Mouse (Mus musculus) gastrocnemius, adult 18-20 months (tissue): Measurements from ENCODE around the gene Zpbp. TPM values are rescaled to one million over a fixed set of nuclear protein-coding genes. Genes with fewer than 3 reads are reported as not detected.

Experiments used
- DNase-seq: peaks from one replicate; pipeline ENCODE4 v3.0.0; 2021; ENCODE audit warnings: low spot score
- long read RNA-seq, 2 experiments: library from polyadenylated mRNA; stranded (forward); transcript quantifications; one replicate each; pipeline ENCODE4 v2.0.0; 2021
- total RNA-seq, 2 experiments: library from RNA; stranded (reverse); gene quantifications; 2 replicates each; pipeline ENCODE4 v1.2.3; 2021

Gene Zpbp
- total RNA-seq: under 1 TPM; 0.05 to 0.09 TPM
- long read RNA-seq, experiment 1, partial matches to known transcripts: 0 of 2 reads
- long read RNA-seq, experiment 1, other reads (novel, unspliced or antisense): 2 of 2 reads
- long read RNA-seq, experiment 2, partial matches to known transcripts: 0 of 1 reads
- long read RNA-seq, experiment 2, other reads (novel, unspliced or antisense): 1 of 1 reads

DNA sequence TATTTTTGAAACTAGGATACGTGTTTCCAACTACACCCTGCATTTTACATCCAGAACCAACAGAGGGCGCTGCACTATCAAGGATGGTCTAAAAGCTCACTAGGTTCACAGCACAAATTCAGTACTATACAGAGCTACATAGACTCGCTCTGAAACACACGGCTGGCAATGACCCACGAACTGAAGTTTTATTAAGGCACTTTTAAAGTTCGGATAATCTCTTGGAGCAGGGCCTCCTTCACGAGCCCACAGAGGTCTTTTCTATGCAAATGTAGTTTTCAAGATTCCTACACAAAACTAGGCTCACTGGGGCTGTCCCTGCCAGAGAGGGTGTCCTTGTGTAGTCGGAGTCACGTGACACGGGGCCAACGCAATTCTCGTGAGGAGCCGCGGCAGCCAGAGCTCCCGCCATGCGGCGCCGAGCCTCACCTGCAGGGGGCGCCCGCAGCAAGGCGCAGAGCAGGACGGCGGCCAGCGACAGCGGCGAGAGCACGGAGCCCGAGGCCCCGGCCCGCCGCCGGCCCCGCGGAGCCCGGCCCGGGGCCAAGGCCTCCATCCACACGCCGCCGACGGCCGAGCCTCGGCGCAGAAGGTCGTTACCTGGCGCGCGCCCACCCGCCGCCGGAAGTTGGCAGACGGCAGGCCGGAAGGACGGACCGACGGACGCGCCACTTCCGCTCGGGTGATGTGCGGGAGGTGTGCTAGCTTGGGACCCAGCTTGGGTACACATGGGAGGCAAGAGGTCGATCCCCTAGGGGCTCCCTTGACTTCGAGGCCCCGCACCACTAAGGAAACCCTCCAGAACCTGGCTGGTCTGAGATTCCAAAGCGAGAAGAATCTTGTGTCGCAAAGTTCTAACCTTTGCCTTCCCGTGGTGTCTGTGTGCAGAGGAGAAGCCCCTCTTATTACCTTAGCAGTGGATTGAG lies at the start of gene Zpbp, which contains the start of gene Spata48:
TSS of gene Zpbp (minus strand) at position 774 of the 926 bp plus-strand sequence.
TSS of gene Spata48 (plus strand) at position 460 of the 926 bp plus-strand sequence.
- peak; percentile 74 for DNase-seq

DNA sequence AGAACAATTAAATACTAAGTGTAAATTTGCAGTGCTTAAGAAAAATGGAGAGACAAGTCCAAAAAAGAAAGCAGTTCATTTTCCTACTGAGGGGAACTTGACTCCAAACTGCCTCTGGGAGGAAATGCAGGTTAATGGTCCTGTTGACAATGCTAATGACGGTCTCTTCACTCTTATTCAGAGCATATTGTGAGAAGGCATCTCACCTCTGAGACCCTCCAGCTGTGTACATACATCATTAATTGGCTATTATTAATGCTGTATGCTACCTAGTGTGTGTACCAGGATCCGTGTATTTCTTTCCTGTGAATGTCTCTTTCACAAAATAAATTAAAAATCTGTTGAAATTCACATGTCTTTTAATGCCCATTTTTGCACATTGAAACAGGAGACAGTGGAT lies 47.2 kb upstream of the Zpbp start:
- no peak for DNase-seq

DNA sequence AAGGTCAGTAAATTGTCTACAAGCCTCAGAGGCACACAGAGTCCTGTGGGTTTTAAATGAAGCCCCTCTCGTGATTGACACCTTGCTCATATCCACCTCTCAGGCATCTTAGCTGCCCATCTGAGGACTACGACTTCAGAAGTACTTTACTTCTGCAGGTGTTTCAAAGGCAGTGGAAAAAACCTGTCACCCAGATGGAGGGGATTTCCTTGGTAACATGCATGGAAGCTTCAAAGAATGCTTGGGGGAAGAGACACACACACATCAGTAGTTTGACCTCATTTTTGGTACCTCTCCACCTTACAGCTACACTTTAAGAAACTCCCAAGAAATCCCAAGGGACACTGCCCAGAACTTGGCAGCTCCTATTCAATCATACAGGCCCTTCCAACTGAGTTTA lies 44.0 kb upstream of the Zpbp start:
- DNase-seq: no peak

DNA sequence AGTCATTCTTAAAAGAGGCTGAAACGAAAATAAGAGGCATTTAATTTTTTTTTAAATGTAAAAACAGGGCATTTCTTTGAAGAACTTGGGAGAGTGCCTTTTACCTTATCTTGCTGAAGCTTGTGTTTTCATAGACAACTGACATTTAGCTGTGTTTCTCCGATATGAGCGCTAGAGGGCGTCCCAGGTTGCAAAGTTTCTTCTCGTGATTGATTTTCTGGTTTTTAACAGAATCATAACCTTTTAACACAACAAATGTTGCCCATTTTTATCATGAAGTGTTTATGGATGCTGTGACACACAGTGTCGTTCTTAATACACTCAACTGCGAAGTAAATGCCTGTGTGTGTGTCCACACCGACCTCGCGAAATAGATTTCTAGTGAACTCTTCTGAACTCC lies 37.7 kb upstream of the Zpbp start:
- no peak for DNase-seq

DNA sequence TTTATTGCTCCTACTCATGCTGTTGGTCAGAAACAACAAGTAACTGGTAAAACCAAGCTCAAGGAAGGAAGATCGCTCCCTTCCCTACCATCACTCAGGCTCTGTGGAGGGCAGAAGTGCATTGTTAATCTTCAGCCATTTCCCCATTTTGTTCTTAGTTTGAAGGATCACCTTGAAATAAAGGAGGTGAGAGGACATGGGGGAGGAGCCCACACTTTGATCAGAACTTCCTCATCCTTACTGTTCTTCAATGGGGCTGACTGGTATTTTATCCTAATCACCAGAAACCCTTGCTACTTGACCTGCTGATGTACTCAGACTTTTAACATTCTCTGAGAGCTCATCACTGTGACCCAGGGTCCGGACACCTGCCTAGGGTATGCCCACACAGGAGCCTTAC lies 33.5 kb upstream of the Zpbp start:
- DNase-seq: no peak

DNA sequence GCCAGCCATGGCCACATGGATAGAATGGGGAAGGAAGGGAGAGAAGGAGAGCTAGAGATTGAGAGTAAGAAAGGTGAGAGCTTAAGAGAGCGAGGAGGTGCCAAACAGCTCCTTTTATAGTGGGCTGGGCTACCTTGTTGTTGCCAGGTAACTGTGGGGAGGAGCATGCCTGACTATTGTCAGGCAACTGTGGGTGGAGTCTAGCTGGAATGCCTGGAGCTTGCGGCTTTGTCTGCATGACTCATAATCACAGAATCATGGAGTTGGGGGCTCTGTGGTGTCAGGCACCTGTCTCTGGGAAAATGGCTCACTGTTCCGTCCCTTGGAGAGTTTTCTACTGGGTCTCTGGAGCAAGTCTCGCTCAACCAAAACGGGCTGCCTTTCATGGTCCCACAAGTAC lies 29.8 kb upstream of the Zpbp start:
- DNase-seq: no peak

DNA sequence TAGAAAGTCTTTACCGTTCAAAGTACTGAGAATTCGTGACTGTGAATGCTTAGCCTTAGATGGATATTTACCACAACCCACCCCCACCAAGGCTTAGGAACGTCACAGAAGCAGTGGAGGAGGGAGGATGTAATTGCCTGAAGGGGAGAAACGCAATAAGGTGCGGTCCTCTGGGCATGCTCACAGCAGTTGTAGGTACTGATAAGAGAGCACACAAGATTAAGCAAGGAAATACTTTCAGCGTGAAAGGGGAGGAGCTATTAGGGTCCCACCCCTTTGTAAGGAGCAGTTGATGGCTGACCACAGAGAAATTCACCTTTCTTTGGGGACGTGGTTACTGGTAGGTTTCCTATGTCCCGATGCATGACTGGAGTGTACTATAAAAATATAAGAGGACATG lies 22.2 kb upstream of the Zpbp start:
- DNase-seq: no peak

DNA sequence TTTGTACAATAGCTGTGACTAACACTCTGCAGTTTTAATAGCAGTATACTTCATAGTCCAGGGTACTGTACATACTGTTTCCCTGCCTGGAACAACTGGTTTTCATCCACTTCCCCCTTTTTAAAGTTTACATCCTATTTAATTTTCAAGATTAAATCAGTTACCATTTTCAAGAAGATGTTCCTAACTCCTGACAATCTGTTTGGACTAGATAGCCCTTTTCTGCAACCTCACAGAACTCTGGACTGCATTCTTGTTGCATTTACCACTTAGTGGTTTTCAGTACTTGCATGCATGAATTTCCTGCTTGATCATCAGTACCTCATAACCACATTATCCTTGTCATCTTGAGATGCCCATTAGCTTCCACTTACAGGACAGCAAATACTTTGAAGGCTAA lies 6.7 kb upstream of the Zpbp start:
- DNase-seq: no peak

DNA sequence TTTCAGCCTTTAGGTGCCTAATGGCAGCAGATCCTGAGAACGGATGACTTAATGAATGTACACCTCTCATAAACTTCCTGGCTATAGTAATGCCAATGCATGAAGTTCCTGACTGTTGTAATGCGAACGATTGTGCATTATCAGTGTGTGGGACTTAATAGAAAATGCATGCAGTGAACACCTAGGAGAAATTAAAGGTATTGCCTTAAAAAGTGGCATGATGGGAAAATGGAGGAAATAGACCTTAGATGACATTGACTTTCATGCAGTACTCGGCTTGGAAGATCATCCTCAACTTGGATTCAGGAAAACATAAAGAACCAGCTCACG lies 318 bp upstream of the Zpbp start:
- DNase-seq: no peak

DNA sequence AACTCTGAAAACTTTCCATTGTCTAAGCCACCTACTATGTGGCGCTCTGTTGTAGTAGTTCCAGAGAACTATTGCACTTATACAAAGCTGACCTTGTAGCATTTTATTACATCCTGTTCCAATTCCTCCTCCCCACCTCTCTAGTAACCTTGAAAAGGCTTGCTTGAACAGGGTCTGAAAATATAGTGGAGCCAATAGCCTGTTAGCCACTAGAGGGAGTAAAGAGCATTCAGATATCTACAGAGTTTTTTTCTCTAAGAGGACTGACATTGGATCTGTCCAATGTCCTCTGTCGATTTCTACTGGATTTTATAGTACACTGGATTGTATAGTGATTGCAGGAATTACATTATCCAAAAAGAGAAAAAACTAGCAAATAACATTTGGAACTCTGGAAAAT lies 7.2 kb downstream of the Zpbp start:
- no peak for DNase-seq

DNA sequence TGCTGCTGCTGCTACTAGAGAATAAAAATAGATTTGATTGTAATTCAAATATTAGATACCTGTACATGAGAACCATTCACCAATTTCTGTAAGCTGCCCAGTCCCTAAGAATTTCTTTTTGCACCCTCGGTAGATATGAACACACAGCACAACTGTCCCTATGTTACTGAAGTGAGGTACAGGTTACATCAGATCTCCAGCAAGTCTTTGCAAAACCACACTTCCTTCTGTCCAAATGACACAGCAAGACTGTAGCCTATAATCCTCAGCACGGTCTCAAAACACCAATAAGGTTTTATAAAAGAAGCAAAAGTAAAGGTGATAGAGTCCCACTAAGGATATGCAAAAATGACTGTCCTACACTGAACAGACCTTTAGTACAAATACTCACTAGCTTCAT lies 44.9 kb downstream of the Zpbp start:
- no peak for DNase-seq

DNA sequence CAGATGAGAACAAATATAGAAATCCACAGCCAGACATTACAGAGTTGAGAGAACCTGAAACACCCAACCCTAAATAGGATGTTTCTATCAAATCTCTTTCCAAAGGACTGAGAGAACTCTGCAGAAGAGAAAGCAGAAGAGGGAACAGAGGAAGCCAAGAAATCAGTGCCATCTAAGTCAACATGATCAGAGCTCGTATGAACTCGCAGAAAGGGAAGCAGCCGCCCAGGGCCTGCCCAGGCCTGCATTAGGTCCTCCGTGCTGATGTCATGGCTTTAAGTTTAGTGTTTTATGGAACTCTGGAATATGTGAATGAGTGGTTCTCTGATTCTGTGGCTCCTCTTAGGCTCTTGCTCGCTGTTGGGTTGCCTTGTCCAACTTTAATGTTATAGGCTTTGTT lies 48.0 kb downstream of the Zpbp start:
- DNase-seq: no peak

DNA sequence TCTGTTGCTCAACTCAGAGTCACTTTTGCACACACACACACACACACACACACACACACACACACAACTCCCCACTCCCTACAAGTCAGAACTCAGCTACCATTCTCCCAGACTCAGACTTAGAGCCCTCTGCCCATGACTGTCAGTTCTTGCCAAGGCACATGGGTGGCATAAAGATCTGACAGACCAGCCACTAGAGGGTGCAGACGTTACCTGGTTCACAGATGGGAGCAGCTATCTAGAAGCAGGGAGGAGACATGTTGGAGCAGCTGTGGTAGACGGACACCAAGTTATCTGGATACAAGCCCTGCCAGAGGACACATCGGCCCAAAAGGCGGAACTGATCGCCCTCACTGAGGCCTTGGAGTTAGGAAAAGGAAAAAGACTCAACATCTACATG lies 67.5 kb downstream of the Zpbp start:
- no peak for DNase-seq

DNA sequence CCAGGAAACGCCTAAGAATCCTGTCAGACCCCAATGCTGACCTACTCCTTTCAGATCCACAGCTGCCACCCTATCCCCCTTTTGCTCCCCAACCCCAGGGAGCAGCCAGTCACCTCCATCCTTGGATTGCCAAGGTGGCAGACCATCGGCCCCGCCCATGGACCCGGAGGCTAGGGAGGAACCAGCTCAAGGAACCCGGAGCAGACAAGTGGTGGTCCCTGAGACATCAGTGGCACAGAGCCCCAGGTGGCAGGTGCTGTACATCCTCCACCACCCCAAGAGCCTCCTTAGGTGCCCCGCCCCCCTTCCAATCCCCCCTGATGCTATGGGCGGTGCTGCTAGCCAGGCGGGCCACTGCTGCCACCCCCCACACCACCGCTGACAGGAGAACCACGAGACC lies 69.0 kb downstream of the Zpbp start:
- no peak for DNase-seq

DNA sequence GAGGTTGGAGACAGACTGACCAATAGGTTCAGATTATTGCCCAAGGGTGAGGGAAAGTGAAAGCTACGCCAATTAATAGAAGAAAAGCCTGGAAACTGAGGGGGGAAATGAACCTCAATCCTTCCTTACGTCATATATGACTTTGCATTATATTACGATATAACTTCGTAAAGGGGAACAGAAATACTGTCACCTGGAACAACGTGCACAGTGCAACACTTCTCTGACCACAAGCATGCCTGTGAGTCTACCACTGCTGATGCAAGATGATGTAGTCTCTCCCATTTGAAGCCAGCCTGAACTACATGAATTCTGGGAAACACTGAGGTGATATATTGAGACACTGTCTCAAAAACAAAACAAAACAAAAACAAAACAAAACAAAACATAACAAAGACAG lies 90.9 kb downstream of the Zpbp start:
- DNase-seq: no peak

DNA sequence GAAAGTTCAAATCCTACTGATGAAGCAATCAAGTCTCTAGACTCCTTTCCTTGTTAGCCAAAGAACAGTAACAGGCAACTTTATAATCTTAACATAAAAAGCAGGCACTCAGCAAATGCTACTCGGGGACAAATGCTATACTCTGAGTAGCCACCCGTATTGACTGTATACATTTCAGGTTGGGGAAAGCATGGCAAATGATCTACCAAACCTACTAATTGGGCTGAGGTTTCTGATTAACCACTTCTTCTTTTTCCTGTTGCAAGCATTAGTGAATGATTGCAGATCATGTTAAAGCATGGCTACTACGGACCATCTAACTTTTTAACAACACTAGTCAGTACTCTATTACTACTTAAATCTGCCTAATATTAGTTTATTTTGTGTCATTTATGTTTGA lies 178.7 kb downstream of the Zpbp start:
- DNase-seq: no peak

DNA sequence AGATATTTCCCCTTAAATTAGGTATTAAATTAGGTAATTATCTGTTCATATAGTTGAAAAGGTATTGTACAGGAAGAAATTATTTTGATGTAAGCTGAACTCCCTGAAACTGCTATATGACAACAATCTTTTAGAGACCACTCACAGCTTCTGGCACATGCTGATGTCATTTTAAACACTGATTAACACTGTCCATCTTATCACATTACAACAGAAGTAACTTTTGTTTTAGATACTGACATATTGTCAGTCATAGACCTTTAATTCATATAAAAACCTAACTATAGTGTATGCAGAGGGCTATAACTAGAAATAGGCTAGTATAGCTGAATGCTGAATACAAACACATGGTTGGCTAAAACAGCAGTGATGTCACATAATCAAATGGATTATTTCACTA lies 182.1 kb downstream of the Zpbp start:
- DNase-seq: no peak

DNA sequence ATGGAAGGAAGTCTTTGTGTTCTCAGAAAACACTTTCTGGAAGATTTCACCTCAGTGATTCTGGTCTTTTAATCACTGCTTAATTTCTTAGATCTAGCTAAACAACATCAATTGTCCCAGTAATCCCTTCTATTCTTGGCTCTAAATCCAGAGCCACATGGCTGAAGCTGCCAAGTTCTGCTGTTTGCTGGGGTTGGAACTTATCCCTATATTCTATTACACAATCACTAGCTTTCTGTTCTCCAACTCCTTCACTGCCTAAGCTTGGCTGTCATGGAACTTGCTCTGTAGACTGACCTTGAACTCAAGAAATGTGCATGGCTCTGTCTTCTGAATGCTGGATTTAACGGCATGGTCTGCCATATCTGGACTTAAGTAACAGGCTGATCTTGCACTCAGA lies 204.9 kb downstream of the Zpbp start:
- no peak for DNase-seq

DNA sequence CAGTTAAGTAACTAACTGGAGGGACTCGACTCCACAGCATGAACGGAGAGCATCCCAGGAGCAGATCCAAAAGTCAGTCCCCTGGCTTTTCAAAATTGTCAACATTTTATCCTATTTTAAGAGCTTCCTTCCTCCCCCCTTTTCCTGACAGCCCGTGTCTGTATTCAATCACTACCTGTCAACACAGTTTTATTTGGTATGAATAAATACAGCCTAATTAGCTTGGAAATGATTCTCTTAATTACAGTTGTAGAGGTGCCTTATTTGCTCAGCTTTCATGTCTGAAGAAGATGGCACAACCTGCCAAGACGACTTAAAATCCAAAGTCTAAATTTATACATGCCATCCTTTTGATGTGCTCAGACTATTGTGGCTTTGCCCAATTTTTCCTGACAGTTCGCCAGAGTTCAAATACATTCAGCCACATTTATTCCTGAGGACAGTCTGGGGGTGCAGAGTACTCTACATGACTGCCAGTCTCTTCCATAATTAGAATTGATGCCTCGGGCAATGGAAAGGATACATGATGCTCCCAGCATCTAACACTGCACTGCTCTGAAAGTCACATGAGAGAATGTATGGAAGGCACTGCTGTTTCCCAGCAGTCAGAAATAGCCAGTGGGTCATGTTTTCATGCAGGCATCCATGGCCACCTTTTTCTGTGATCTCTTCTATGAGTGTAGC lies 219.4 kb downstream of the Zpbp start:
- no peak for DNase-seq

DNA sequence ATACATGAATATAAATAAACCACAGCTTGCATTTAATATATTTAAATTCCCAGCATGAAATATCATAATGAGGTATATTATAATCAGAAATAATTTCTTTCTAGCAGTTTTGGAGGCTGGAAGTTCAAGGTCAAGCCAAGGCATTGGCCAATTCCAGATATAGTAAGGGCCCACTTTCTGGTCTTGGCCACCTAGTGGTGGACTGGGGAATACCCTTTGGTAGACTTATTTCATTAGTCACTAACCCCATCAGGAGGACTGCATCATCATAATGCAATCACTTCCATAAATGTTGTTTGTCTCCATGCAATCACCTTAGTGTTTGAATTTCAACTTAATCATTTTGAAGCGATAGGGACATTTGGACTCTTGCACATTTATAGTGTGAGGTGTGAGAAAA lies 222.9 kb downstream of the Zpbp start:
- no peak for DNase-seq
